Mouse (Mus musculus): ENCODE results near the gene Dclre1c.

The Dclre1c gene

GRCm38 (mm10) chr2:3474861-3475283 lies 50.9 kb downstream of the Dclre1c start, which contains the start of gene Suv39h2:
Gene Suv39h2 (minus strand): TSS chr2:3475031.
- DNase-seq (ENCODE audit: extremely low read depth, low read depth) = peak; percentile 71

GRCm38 (mm10) chr2:3475746-3476251 lies 51.9 kb downstream of the Dclre1c start:
- no peak for DNase-seq (ENCODE audit: extremely low read depth, low read depth)

- DNase-seq (ENCODE audit: extremely low read depth, low read depth) = peak; percentile 51
Observed at GRCm38 (mm10) chr2:3480239-3480638, 56.3 kb downstream of the Dclre1c start.

DNA sequence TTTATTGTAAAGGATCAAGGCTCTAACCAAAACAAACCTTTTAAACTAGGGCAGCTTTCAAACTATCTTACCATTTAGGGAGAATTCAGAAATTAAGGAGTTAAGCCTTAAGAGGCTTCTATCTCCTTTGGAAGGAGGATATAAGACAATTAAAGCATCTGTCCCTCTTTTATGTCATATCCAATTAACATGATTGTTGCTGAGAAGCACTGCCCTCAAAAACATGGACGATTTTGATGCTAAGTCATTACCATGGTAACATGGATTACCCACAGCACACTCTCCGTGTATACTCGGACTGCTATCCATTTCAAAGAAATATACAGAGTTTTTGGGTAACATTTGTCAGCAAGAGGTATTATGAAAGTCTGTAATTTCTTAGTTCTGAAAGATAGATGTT lies 65.9 kb downstream of the Dclre1c start:
- DNase-seq (ENCODE audit: extremely low read depth, low read depth) = no peak

GRCm38 (mm10) chr2:3493833-3494409 lies 70.0 kb downstream of the Dclre1c start:
- DNase-seq (ENCODE audit: extremely low read depth, low read depth) = no peak

DNA sequence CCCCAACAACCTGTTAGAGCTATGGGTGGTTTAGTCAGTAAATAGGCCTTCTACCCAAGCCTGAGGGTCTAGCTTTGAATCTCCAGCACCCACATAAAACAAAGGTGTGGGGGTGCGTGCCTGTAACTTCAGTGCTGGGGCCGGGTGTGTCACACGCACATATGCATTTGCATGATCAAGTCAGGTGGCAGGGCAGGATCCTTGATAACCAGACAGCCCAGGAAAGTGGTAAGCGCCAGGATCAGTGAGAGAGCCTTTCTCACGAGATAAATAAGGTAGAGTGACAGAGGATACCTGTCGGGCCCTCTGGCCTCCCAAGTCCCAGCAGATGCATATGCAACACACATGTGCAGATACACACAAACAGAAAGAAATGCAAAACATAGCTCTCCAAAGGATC lies 75.6 kb downstream of the Dclre1c start:
- DNase-seq (ENCODE audit: extremely low read depth, low read depth) = no peak

DNA sequence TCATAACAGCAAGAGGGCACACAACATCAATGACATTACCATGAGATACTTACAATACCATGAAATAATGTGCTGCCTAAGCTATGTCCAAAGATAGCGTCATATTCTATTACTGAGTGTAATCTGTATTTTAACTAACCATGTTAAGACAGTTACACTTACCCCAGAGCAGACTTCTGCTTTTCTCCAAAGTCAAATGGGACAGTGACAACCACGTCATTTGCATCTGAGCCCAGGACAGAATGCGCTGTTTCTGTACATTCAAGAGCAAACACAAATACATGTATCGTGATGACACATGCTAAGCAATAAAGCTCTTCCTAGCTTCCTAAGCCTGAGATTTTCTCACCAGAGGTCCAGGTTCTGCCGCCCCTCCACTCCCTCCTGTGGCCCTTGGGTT lies 77.0 kb downstream of the Dclre1c start:
- peak; percentile 5 for DNase-seq (ENCODE audit: extremely low read depth, low read depth)

GRCm38 (mm10) chr2:3512076-3512475 lies 88.1 kb downstream of the Dclre1c start:
- peak; percentile 41 for DNase-seq (ENCODE audit: extremely low read depth, low read depth)

- DNase-seq (ENCODE audit: extremely low read depth, low read depth) = peak; percentile 98
Observed at GRCm38 (mm10) chr2:3512552-3513454, 88.9 kb downstream of the Dclre1c start, which contains the start of the genes Gm45902, Hspa14 and Cdnf. Gene Gm45902 (minus strand): TSS chr2:3512790. Gene Hspa14 (minus strand): TSS chr2:3512814. Gene Cdnf (plus strand): TSS chr2:3513030.
